Mouse (Mus musculus) midbrain, embryonic 12.5 days (tissue): ENCODE measurements at regions not wholly inside any gene's neighbourhood (a gene's known extent, or its start where the extent isn't known, plus 50 kb on each side); places are given as distances from the start of the nearest gene placed in this dataset.
"Not testable (repeated sequence)": the region's sequence is repeated elsewhere in the genome, so short reads cannot be mapped to it uniquely, and the experiment has no call there.

Experiments
- ATAC-seq: fragments of 200-750 bp; cut with Nextera tagmentation; 2 replicates; pipeline ENCODE4 v1.8.0; 2017; ENCODE audit warnings: low read depth, moderate TSS enrichment, moderate library complexity; ENCODE audit not compliant: low FRiP score
- H3K27ac ChIP-seq: fragments of 300-500 bp; sonication (generic); replicated peaks from 2 replicates; pipeline ENCODE4 v1.5.1; 2016; ENCODE audit warnings: mild to moderate bottlenecking
- H3K27me3 ChIP-seq: fragments of 300-500 bp; sonication (generic); 2 replicates; pipeline ENCODE4 v1.6.1; 2016; ENCODE audit warnings: mild to moderate bottlenecking
- H3K36me3 ChIP-seq: fragments of 300-500 bp; sonication (generic); 2 replicates; pipeline ENCODE4 v1.6.1; 2016
- H3K4me1 ChIP-seq: fragments of 300-500 bp; sonication (generic); 2 replicates; pipeline ENCODE4 v1.6.1; 2016
- H3K4me2 ChIP-seq: fragments of 300-500 bp; sonication (generic); replicated peaks from 2 replicates; pipeline ENCODE4 v1.6.1; 2016; ENCODE audit warnings: mild to moderate bottlenecking, moderate library complexity
- H3K4me3 ChIP-seq: fragments of 300-500 bp; sonication (generic); 2 replicates; pipeline ENCODE4 v1.5.1; 2016; ENCODE audit warnings: mild to moderate bottlenecking
- H3K9ac ChIP-seq: fragments of 300-500 bp; sonication (generic); replicated peaks from 2 replicates; pipeline ENCODE4 v1.6.1; 2016; ENCODE audit warnings: mild to moderate bottlenecking, moderate library complexity
- H3K9me3 ChIP-seq: fragments of 300-500 bp; sonication (generic); 2 replicates; pipeline ENCODE4 v1.6.1; 2016; ENCODE audit warnings: mild to moderate bottlenecking
- WGBS: fragments of 180-500 bp; shearing (Covaris S2); methylation state at CpG from one replicate; pipeline ENCODE4 v1.1.7; 2016; 5-methylcytosine and 5-hydroxymethylcytosine counted together

DNA sequence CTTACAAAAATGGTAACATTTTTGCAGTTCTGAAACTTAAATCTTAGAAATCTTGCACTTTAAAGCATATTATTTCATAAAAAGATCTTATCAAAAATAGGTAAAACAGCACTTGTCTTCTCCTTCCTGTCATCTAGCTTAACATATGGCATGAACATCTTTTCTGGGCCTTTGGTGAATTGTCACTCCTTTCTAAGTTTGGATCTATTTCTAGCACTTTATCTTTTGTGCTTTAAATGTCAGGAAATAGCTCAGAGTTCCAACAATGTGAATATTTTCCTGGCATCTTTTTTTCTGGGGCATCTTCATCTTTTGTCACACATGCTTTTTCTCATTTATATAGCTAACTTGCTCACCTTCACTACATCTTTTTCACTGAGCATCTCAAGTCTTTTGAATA is 527.4 kb upstream of the Gm5150 start:
- Histone ChIP-seq H3K27me3 (no peaks in the 10 kb centered on the region), H3K9me3 (no peaks in the 10 kb centered on the region), H3K4me3 (no peak overlapping the region), H3K9ac (no peak overlapping the region), H3K27ac (no peak overlapping the region), H3K4me1 (no peaks in the 10 kb centered on the region), H3K4me2 (no peak overlapping the region), H3K36me3 (no peaks in the 10 kb centered on the region)
- no peak for ATAC-seq

DNA sequence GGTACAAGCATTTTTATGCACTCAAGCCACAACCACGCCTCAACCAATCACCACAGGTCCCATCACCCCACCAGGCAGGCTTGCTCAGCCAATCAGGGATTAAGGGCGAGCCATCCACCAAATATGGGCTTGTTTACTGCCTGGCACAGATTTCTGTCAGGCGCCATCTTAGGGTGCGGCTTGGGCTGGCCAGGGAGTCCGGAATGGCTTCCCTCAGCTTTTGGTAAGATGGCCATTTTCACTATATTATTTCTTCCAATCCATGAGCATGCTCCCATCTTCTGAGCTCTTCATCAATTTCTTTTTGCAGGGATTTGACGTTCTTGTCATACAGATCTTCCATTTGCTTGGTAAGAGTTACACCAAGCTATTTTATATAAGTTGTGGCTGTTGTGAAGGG is 521.3 kb upstream of the Gm5150 start:
- not testable (repeated sequence) for H3K9ac ChIP-seq, H3K4me2 ChIP-seq, H3K4me3 ChIP-seq, H3K27me3 ChIP-seq, H3K36me3 ChIP-seq, H3K9me3 ChIP-seq, H3K27ac ChIP-seq, H3K4me1 ChIP-seq, ATAC-seq
- 86% methylated on average over 6 of the region's 6 CpGs for WGBS

DNA sequence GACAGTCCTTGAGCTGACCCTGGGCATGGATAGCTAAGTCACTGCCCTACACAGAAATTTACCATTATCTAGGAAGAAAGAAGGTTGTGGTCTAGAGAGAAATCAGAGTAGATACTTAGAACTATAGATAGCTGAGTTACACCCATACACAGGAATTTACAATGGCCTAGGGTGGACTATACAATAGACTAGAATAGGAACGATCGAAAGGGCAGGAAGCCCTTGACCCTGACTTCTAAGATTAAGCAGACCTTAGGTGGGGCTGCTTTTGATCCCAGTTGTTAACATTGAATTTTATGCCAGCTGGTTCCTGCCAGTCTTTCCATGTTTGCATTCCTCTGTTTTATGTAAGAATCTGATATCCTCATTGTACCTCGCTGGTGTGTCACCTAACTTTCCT is 482.2 kb upstream of the Gm5150 start:
- WGBS, result 74% methylated on average over 3 of the region's 3 CpGs
- H3K4me3 ChIP-seq, H3K36me3 ChIP-seq, ATAC-seq, H3K9ac ChIP-seq, H3K4me1 ChIP-seq, H3K27ac ChIP-seq, H3K27me3 ChIP-seq, H3K4me2 ChIP-seq, H3K9me3 ChIP-seq: not testable (repeated sequence)

- no peak overlapping the region for H3K4me2 ChIP-seq
- ATAC-seq, result no peak
- H3K9me3 ChIP-seq, result no peaks in the 10 kb centered on the region
- H3K4me1 ChIP-seq, result no peaks in the 10 kb centered on the region
- 68% methylated on average over 1 of the region's 1 CpGs for WGBS
- H3K27ac ChIP-seq, result no peak overlapping the region
- H3K9ac ChIP-seq, result no peak overlapping the region
- no peak overlapping the region for H3K4me3 ChIP-seq
- no peaks in the 10 kb centered on the region for H3K27me3 ChIP-seq
- no peaks in the 10 kb centered on the region for H3K36me3 ChIP-seq
These were observed 476.5 kb upstream of the Gm5150 start for GRCm38 (mm10) chr3:16482750-16483149.

DNA sequence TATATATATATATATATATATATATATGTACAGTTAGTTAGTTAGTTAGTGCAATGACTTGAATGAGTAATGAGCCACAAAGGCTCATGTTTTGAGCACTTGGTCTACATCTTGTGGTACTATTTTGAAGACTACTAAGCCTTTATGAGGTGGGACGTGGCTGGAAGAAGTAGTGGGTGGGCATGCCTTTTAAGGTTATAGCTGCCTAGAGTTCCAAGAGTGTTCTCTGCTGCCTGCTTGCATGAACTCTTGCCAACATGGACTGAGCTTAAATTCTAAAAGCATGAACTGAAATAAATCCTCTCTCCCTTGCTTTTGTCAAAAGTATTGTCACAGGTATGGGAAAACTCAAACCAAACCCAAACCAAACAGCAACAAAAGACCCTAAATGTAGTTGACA is 465.1 kb upstream of the Gm5150 start:
- no peaks in the 10 kb centered on the region for H3K4me1 ChIP-seq
- no peak overlapping the region for H3K27ac ChIP-seq
- H3K9me3 ChIP-seq, result no peaks in the 10 kb centered on the region
- H3K4me2 ChIP-seq, result no peak overlapping the region
- H3K4me3 ChIP-seq, result no peak overlapping the region
- H3K27me3 ChIP-seq, result no peaks in the 10 kb centered on the region
- H3K9ac ChIP-seq, result no peak overlapping the region
- ATAC-seq, result no peak
- WGBS, result 78% methylated on average over 1 of the region's 1 CpGs
- no peaks in the 10 kb centered on the region for H3K36me3 ChIP-seq

- peak; percentile 82 for ATAC-seq
These were observed 460.2 kb upstream of the Gm5150 start for GRCm38 (mm10) chr3:16466388-16466787.

GRCm38 (mm10) chr3:16465357-16465756 is 459.1 kb upstream of the Gm5150 start:
- H3K9me3 ChIP-seq, result no peaks in the 10 kb centered on the region
- no peaks in the 10 kb centered on the region for H3K4me1 ChIP-seq
- 75% methylated on average over 3 of the region's 3 CpGs for WGBS
- no peaks in the 10 kb centered on the region for H3K36me3 ChIP-seq
- H3K27ac ChIP-seq, result no peak overlapping the region
- H3K4me3 ChIP-seq, result no peak overlapping the region
- H3K9ac ChIP-seq, result no peak overlapping the region
- no peak for ATAC-seq
- H3K27me3 ChIP-seq, result no peaks in the 10 kb centered on the region
- no peak overlapping the region for H3K4me2 ChIP-seq

More at GRCm38 (mm10) chr3:16466388-16466787, 460.2 kb upstream of the Gm5150 start:
- no peaks in the 10 kb centered on the region for H3K4me1 ChIP-seq
- no peak overlapping the region for H3K27ac ChIP-seq
- H3K4me2 ChIP-seq, result peak overlapping the region; percentile 46
- H3K9me3 ChIP-seq, result no peaks in the 10 kb centered on the region
- H3K9ac ChIP-seq, result peak overlapping the region; percentile 31; the same call in 1 of the 2 replicates
- peak overlapping the region; percentile 23; the same call in 1 of the 2 replicates for H3K4me3 ChIP-seq
- 15% methylated on average over 9 of the region's 9 CpGs for WGBS
- H3K36me3 ChIP-seq, result no peaks in the 10 kb centered on the region
- H3K27me3 ChIP-seq, result no peaks in the 10 kb centered on the region

GRCm38 (mm10) chr3:16464301-16464700 is 458.1 kb upstream of the Gm5150 start:
- ATAC-seq, result no peak
- 80% methylated on average over 2 of the region's 2 CpGs for WGBS
- Histone ChIP-seq H3K27ac (no peak overlapping the region), H3K4me2 (no peak overlapping the region), H3K36me3 (no peaks in the 10 kb centered on the region), H3K27me3 (no peaks in the 10 kb centered on the region), H3K4me1 (no peaks in the 10 kb centered on the region), H3K9me3 (no peaks in the 10 kb centered on the region), H3K4me3 (no peak overlapping the region), H3K9ac (no peak overlapping the region)

DNA sequence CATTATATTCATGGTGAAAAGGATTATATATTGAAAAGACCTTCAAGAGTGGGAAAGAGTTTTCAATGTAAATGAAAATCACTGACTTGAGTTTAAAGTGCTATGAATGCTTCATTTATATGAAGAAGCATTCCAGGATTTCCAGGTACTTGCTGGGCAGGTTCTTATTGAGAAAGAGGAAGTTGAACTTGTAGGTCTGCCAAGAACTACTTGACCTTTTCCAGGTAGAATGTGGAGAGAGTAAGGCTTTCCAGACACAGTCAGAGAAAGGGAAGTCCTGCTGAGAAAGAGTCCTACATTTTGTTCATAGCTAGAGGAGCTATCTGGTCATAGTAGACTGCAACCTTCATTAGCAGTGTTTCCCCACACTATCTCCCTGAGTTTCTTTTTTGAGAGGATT is 426.8 kb upstream of the Gm5150 start:
- no peak overlapping the region for H3K4me2 ChIP-seq
- H3K4me3 ChIP-seq, result no peak overlapping the region

DNA sequence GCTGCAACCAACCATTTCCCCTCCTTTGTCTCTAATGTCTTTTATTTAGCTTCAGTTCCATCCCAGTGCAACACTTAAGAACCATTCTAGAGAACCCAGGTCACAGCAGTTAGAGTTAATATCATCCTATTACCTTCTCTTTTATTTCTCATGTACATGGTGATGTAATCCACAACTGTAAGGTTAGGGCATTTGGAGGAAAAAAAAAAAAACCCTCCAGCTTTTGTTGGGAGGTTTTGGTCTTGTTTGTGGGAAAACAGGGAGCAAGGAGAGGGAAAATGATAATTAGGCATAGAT is 425.5 kb upstream of the Gm5150 start:
- Histone ChIP-seq H3K9ac (no peak overlapping the region), H3K4me1 (no peaks in the 10 kb centered on the region), H3K27ac (no peak overlapping the region), H3K9me3 (no peaks in the 10 kb centered on the region), H3K36me3 (no peaks in the 10 kb centered on the region), H3K4me3 (no peak overlapping the region), H3K27me3 (no peaks in the 10 kb centered on the region), H3K4me2 (no peak overlapping the region)
- no peak; the same call in 1 of the 2 replicates for ATAC-seq

More for the DNA sequence above, 426.8 kb upstream of the Gm5150 start:
- Histone ChIP-seq H3K27me3 (no peaks in the 10 kb centered on the region), H3K9me3 (no peaks in the 10 kb centered on the region), H3K36me3 (no peaks in the 10 kb centered on the region), H3K4me1 (no peaks in the 10 kb centered on the region), H3K9ac (no peak overlapping the region), H3K27ac (no peak overlapping the region)
- no peak for ATAC-seq

GRCm38 (mm10) chr3:16431082-16431818 is 425.0 kb upstream of the Gm5150 start:
- WGBS, result 29% methylated on average over 3 of the region's 3 CpGs
- no peaks in the 10 kb centered on the region for H3K9me3 ChIP-seq
- no peak overlapping the region for H3K9ac ChIP-seq
- no peaks in the 10 kb centered on the region for H3K36me3 ChIP-seq
- H3K27ac ChIP-seq, result no peak overlapping the region
- ATAC-seq, result peak; percentile 82
- H3K4me3 ChIP-seq, result no peak overlapping the region
- no peaks in the 10 kb centered on the region for H3K4me1 ChIP-seq
- H3K27me3 ChIP-seq, result no peaks in the 10 kb centered on the region
- no peak overlapping the region for H3K4me2 ChIP-seq
